Mouse (Mus musculus) stomach, postnatal 0 days (tissue): ENCODE data around the gene Eed.

ENCODE experiments used
- CTCF ChIP-seq: IDR thresholded peaks from 2 replicates; pipeline ENCODE4 v1.5.1; 2016; ENCODE audit warnings: antibody characterized with exemption, low read depth, mild to moderate bottlenecking, moderate library complexity
- EP300 ChIP-seq: optimal IDR thresholded peaks from 2 replicates; pipeline ENCODE3; 2016; ENCODE audit warnings: antibody characterized with exemption

DNA sequence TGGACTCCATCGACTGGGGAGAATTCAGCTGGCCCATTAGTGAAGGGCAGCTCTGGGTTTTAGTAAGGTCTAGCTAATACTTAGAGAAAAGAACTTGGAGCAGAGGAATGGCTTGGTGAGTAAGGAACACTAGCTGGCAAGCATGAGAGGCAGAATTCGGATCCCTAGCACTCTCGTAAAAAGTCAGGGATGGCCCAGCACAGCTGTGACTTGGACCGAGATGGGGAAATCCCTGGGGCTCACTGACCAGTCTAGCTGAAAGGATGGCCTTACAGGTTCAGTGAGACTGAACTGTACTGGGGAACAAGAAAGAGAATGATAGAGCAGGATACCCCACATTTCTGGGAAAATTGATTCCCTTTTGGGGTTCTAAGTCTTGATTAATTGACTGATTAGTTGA, 71.1 kb downstream of the Eed start:
- TF ChIP-seq CTCF: no peak
- TF ChIP-seq EP300: no peak
